Mouse (Mus musculus) intestine, embryonic 14.5 days (tissue): ENCODE data around the gene Olfr746. TPM values are rescaled to one million over a fixed set of nuclear protein-coding genes. Genes with fewer than 3 reads are reported as not detected.

ENCODE experiments used
- ATAC-seq: fragments of 200-750 bp; cut with Nextera tagmentation; replicated peaks from 2 replicates; pipeline ENCODE4 v1.8.0; 2017; ENCODE audit warnings: low read depth, moderate number of reproducible peaks, moderate TSS enrichment, moderate library complexity; ENCODE audit not compliant: low FRiP score, low TSS enrichment
- DNase-seq: peaks from one replicate; pipeline ENCODE4 v3.0.0-alpha.2; 2018; ENCODE audit warnings: low spot score
- H3K27ac ChIP-seq: fragments of 300-500 bp; sonication (generic); 2 replicates; pipeline ENCODE4 v1.5.1; 2014; ENCODE audit warnings: low read depth, mild to moderate bottlenecking, control low read depth
- H3K27me3 ChIP-seq: fragments of 300-500 bp; sonication (generic); replicated peaks from 2 replicates; pipeline ENCODE4 v1.6.1; 2014; ENCODE audit warnings: low read length, control low read depth; ENCODE audit not compliant: control insufficient read depth, insufficient read depth
- H3K36me3 ChIP-seq: fragments of 300-500 bp; sonication (generic); 2 replicates; pipeline ENCODE4 v1.6.1; 2014; ENCODE audit warnings: low read length, control low read depth; ENCODE audit not compliant: control insufficient read depth, insufficient read depth
- H3K4me1 ChIP-seq: fragments of 300-500 bp; sonication (generic); replicated peaks from 2 replicates; pipeline ENCODE4 v1.6.1; 2014; ENCODE audit warnings: low read length, control low read depth, mixed read lengths; ENCODE audit not compliant: control insufficient read depth, insufficient read depth
- H3K4me2 ChIP-seq: fragments of 300-500 bp; sonication (generic); 2 replicates; pipeline ENCODE4 v1.6.1; 2014; ENCODE audit warnings: low read length
- H3K4me3 ChIP-seq: fragments of 300-500 bp; sonication (generic); 2 replicates; pipeline ENCODE4 v1.5.1; 2014; ENCODE audit warnings: low read depth, low read length, control low read depth, mixed read lengths
- H3K9ac ChIP-seq: fragments of 300-500 bp; sonication (generic); 2 replicates; pipeline ENCODE4 v1.6.1; 2014; ENCODE audit warnings: mild to moderate bottlenecking, low read length
- H3K9me3 ChIP-seq: fragments of 300-500 bp; sonication (generic); 2 replicates; pipeline ENCODE4 v1.6.1; 2016; ENCODE audit warnings: low read length, control low read depth; ENCODE audit not compliant: control insufficient read depth
- WGBS: fragments of 180-500 bp; shearing (Covaris S2); extraction: QIAGEN DNeasy Blood & Tissue Kit; methylation state at CpG from one replicate; pipeline ENCODE4 v1.1.7; 2014; 5-methylcytosine and 5-hydroxymethylcytosine counted together
- polyA plus RNA-seq: library from polyadenylated mRNA; unstranded; fragments of >200 nt; fragmentation: Nextera tagmentation; extraction: Ambion mirVana; gene quantifications from 2 replicates; pipeline ENCODE4 v1.2.1, GENCODE M21; 2014

Gene Olfr746
- not detected in 2 replicates for polyA plus RNA-seq

DNA sequence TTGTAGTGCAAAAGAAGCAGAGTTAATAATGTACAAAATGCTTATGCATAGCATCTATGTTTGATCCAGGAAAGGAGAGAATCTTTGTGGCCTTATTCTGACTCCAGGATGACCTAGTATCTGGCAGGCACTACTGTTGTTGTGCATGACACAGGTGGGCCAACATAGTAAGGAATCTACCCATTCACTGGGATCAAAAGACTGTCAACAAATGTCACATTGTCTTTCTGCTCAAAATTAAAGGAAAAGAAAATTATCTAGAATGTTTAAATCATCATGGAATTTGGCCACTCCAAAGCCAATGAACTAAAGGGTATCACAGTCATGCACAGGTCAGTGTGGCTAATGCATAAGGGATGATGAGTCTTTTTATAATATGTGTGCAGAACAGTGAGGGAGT is at the start of gene Olfr746:
Gene Olfr746 (plus strand): TSS at position 301 of the 400 bp plus-strand sequence.
- Histone ChIP-seq H3K27me3 (no peaks in the 10 kb centered on the region), H3K36me3 (no peaks in the 10 kb centered on the region), H3K9me3 (no peaks in the 10 kb centered on the region), H3K9ac (no peak within 1 kb of the TSS), H3K4me1 (no peaks in the 10 kb centered on the region), H3K27ac (no peak within 1 kb of the TSS), H3K4me2 (no peak within 1 kb of the TSS), H3K4me3 (no peak within 1 kb of the TSS)
- no peak for ATAC-seq
- no peak for DNase-seq

DNA sequence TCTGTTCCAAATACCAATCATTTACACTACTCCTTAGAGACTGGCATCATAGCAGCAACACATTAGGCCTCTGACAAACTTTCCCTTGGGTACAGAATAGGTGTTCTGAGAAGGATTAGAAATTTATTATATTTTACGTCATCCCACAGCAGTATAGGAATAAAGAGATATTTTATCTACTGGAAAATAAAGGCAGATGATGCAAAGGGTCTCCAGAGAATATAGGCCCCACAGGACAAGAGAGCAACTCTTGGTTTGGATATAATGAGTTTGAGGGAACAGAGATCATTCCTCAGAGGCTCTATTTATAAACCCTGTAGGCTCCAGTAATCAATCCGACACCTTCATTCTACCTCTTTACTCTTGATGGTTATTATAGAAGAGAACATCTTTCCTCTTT is 32.3 kb upstream of the Olfr746 start, which contains the start of gene Olfr744:
Gene Olfr744 (plus strand): TSS at position 301 of the 400 bp plus-strand sequence.
- ATAC-seq (no peak), DNase-seq (no peak)
- no peaks in the 10 kb centered on the region for H3K27me3 ChIP-seq
- no peaks in the 10 kb centered on the region for H3K4me1 ChIP-seq
- H3K9ac ChIP-seq, result no peak within 1 kb of the TSS
- no peak within 1 kb of the TSS for H3K4me2 ChIP-seq
- no peaks in the 10 kb centered on the region for H3K36me3 ChIP-seq
- no peak within 1 kb of the TSS for H3K27ac ChIP-seq
- no peak within 1 kb of the TSS for H3K4me3 ChIP-seq
- H3K9me3 ChIP-seq, result no peaks in the 10 kb centered on the region
- 95% methylated on average over 2 of the region's 2 CpGs for WGBS

DNA sequence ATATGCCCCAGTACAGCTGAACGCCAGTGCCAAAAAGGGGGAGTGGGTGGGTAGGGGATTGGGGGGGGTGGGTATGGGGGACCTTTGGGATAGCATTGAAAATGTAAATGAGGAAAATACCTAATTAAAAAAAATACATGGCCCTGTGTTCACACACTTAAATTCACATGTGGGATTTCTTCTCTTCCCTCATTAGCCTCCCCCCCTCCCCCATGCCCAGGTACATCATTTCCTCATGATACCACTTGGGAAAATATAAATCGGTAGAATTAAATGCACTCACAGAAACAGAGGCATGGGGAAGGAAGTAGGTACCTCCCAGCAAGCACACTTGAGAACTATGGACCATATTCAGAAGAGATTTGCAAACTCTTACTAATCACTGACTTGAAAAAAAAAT is 7.8 kb upstream of the Olfr746 start, which contains the start of gene Olfr745:
Gene Olfr745 (plus strand): TSS at position 301 of the 400 bp plus-strand sequence.
- WGBS, result 90% methylated on average over 2 of the region's 2 CpGs
- no peak within 1 kb of the TSS for H3K9ac ChIP-seq
- H3K4me1 ChIP-seq, result no peaks in the 10 kb centered on the region
- ATAC-seq, result no peak
- no peak for DNase-seq
- no peaks in the 10 kb centered on the region for H3K27me3 ChIP-seq
- H3K4me2 ChIP-seq, result no peak within 1 kb of the TSS
- H3K27ac ChIP-seq, result no peak within 1 kb of the TSS
- no peak within 1 kb of the TSS for H3K4me3 ChIP-seq
- no peaks in the 10 kb centered on the region for H3K9me3 ChIP-seq
- H3K36me3 ChIP-seq, result no peaks in the 10 kb centered on the region

GRCm38 (mm10) chr14:50693106-50693505 is 46.2 kb downstream of the Olfr746 start, which contains the start of gene Olfr747:
Gene Olfr747, minus strand, starts transcription at chr14:50693206.
- 85% methylated on average over 3 of the region's 3 CpGs for WGBS
- no peaks in the 10 kb centered on the region for H3K4me1 ChIP-seq
- no peaks in the 10 kb centered on the region for H3K36me3 ChIP-seq
- H3K4me2 ChIP-seq, result no peak within 1 kb of the TSS
- H3K4me3 ChIP-seq, result no peak within 1 kb of the TSS
- no peaks in the 10 kb centered on the region for H3K27me3 ChIP-seq
- no peak within 1 kb of the TSS for H3K27ac ChIP-seq
- no peak for DNase-seq
- no peak within 1 kb of the TSS for H3K9ac ChIP-seq
- H3K9me3 ChIP-seq, result no peaks in the 10 kb centered on the region
- ATAC-seq, result no peak

Other genes starting within 250 kb of the Olfr746 start
- gene Olfr738, start 239.5 kb upstream of the Olfr746 start, polyA plus RNA-seq, result not detected in 2 replicates
- not detected in 2 replicates for gene Olfr739, start 228.5 kb upstream of the Olfr746 start, polyA plus RNA-seq
- gene Olfr740, start 201.5 kb upstream of the Olfr746 start, polyA plus RNA-seq, result not detected in 2 replicates
- not detected in 2 replicates for gene Olfr741, start 174.3 kb upstream of the Olfr746 start, polyA plus RNA-seq
- not detected in 2 replicates for gene Olfr742, start 143.5 kb upstream of the Olfr746 start, polyA plus RNA-seq
- gene Olfr743, start 125.2 kb upstream of the Olfr746 start, polyA plus RNA-seq, result not detected in 2 replicates
- not detected in 2 replicates for gene Olfr744, start 32.2 kb upstream of the Olfr746 start, polyA plus RNA-seq
- not detected in 2 replicates for gene Olfr745, start 7.7 kb upstream of the Olfr746 start, polyA plus RNA-seq
- not detected in 2 replicates for gene Olfr747, start 46.1 kb downstream of the Olfr746 start, polyA plus RNA-seq
- gene Olfr748, start 60.3 kb downstream of the Olfr746 start, polyA plus RNA-seq, result not detected in 2 replicates
- gene Olfr749, start 98.0 kb downstream of the Olfr746 start, polyA plus RNA-seq, result not detected in 2 replicates
- gene Ttc5, start 138.4 kb downstream of the Olfr746 start, polyA plus RNA-seq, result 67.0 and 80.7 TPM in 2 replicates
- not detected in 2 replicates for gene Ccnb1ip1, start 160.6 kb downstream of the Olfr746 start, polyA plus RNA-seq
- gene Parp2, start 160.8 kb downstream of the Olfr746 start, polyA plus RNA-seq, result 69.6 and 70.8 TPM in 2 replicates
- gene Tep1, start 223.5 kb downstream of the Olfr746 start, polyA plus RNA-seq, result 10.5 and 10.9 TPM in 2 replicates